Mouse (Mus musculus): ENCODE results near the gene Bcan. TPM values are rescaled to one million over a fixed set of nuclear protein-coding genes. Genes with fewer than 3 reads are reported as not detected.
A peak's percentile ranks its signal among the peaks of the same experiment; 100 is the strongest.

The Bcan gene
- polyA plus RNA-seq, 1 experiment from 2014 or later, result 0.53 TPM

- peaks cover 41% of the 10 kb centered on the region for H3K4me1 ChIP-seq
- H3K4me2 ChIP-seq, result no peak overlapping the region
- 78% methylated on average over 6 of the region's 6 CpGs for WGBS
- H3K9ac ChIP-seq, result no peak overlapping the region
- no peak overlapping the region for H3K27ac ChIP-seq
- H3K36me3 ChIP-seq, result no peaks in the 10 kb centered on the region
- H3K4me3 ChIP-seq, result no peak overlapping the region
- H3K27me3 ChIP-seq, result no peaks in the 10 kb centered on the region
- ATAC-seq (ENCODE audit: insufficient number of reproducible peaks, insufficient read depth, low FRiP score, low TSS enrichment, low read depth), result no peak
- H3K9me3 ChIP-seq, result no peaks in the 10 kb centered on the region
These were observed 18.7 kb downstream of the Bcan start for GRCm38 (mm10) chr3:87981214-87981760.

DNA sequence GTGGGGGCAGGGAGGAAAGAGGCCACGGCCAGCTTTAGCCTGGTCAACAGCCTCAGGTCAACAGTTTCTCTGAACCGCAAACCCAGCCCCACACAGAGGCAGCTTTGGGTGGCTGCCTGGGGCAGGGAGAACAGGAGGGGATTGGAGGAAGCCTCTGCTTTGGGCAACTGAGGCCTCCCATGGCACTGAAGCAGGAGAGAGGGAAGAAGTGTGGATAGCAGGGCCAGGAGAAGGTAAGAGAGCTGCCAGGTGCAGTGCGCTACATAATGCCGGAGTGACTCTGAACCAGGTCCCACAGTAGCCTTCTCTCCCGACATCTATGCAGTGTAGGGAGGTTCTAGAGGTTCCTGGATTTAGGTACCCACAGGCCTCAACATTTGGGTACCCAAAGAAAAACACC, 19.3 kb downstream of the Bcan start:
- no peaks in the 10 kb centered on the region for H3K36me3 ChIP-seq
- no peak overlapping the region for H3K4me2 ChIP-seq
- no peaks in the 10 kb centered on the region for H3K9me3 ChIP-seq
- WGBS, result 56% methylated on average over 5 of the region's 5 CpGs
- no peaks in the 10 kb centered on the region for H3K27me3 ChIP-seq
- no peak overlapping the region for H3K27ac ChIP-seq
- ATAC-seq (ENCODE audit: insufficient number of reproducible peaks, insufficient read depth, low FRiP score, low TSS enrichment, low read depth), result no peak
- no peak overlapping the region for H3K4me3 ChIP-seq
- H3K9ac ChIP-seq, result no peak overlapping the region
- peaks cover 35% of the 10 kb centered on the region for H3K4me1 ChIP-seq

DNA sequence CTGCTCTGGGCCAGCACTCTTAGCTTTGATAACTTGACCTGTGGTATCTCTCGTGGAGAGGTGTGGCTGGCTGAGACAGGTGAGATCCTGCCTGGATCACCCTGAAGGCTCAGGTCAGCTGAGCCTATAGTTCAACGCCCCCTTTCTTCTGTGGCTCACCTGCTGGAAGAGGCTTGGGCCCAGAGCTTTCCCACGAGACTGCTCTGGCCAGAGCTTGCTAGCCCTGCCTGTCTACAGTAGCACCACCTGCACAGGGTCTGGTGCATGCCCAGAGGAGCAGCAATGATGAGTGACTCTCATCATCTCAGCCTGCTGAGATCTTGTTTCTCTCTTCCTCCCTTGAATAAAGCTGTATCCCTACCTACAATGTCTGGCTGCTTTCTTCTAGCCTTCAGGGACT, 19.9 kb downstream of the Bcan start:
- no peaks in the 10 kb centered on the region for H3K9me3 ChIP-seq
- 48% methylated on average over 3 of the region's 3 CpGs for WGBS
- no peak overlapping the region for H3K9ac ChIP-seq
- no peak overlapping the region for H3K4me3 ChIP-seq
- no peak overlapping the region for H3K27ac ChIP-seq
- no peaks in the 10 kb centered on the region for H3K27me3 ChIP-seq
- H3K4me1 ChIP-seq, result peaks cover 29% of the 10 kb centered on the region
- H3K4me2 ChIP-seq, result no peak overlapping the region
- no peaks in the 10 kb centered on the region for H3K36me3 ChIP-seq
- ATAC-seq (ENCODE audit: insufficient number of reproducible peaks, insufficient read depth, low FRiP score, low TSS enrichment, low read depth), result no peak

DNA sequence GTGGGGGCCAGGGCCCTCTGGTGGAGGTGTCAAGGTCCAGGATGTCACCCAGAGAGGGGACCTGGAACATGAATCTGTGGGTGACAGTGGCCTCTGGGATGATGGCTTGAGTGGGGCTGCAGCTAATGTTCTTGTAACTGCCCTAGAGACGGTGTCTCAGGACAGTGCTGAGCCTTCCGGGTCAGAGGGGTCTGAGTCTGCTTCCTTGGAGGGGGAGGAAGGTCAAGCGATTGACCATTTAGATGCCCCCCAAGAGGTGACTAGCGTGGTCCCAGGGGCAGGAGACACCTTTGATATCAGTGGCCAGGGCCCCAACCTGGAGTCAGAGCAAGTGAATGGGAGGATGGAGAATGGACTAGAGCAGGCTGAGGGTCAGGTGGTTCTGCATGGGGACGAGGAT, 20.5 kb downstream of the Bcan start:
- H3K27me3 ChIP-seq, result no peaks in the 10 kb centered on the region
- no peaks in the 10 kb centered on the region for H3K36me3 ChIP-seq
- no peak for ATAC-seq (ENCODE audit: insufficient number of reproducible peaks, insufficient read depth, low FRiP score, low TSS enrichment, low read depth)
- H3K4me1 ChIP-seq, result peaks cover 29% of the 10 kb centered on the region
- H3K4me3 ChIP-seq, result no peak overlapping the region
- H3K9ac ChIP-seq, result no peak overlapping the region
- no peak overlapping the region for H3K4me2 ChIP-seq
- no peaks in the 10 kb centered on the region for H3K9me3 ChIP-seq
- 70% methylated on average over 5 of the region's 5 CpGs for WGBS
- no peak overlapping the region for H3K27ac ChIP-seq

DNA sequence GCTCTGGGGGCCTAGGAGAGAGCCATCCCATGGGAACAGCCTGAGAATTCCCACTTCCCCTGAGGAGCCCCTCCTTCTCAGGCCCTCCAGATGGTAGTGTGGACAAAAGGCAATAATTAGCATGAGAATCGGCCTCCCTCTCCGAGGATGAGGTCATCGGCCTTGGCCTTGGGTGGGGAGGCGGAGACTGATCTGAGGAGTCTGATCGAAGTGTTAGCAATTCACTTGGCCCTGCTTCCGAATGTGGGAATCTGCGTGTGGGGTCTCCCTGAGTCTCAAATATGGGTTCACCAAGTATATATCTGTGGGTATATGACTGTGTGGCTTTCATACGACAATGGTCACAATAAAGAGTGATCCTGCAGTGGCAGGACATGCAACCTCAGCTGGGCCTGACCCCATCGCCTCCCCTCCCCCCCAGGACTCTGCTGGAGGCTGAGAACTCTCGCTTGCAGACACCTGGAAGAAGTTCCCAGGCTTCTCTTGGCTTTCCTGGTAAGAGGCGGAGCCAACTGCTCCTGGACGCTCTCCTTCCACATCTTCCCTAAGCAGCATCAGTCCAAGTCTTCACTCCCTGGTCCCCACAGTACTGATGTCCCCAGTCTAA, 25.5 kb downstream of the Bcan start:
- peaks cover 36% of the 10 kb centered on the region for H3K27me3 ChIP-seq
- no peaks in the 10 kb centered on the region for H3K36me3 ChIP-seq
- H3K9me3 ChIP-seq, result no peaks in the 10 kb centered on the region
- H3K4me2 ChIP-seq, result peak overlapping the region; percentile 96; the same call in 1 of the 2 replicates
- no peak for ATAC-seq (ENCODE audit: insufficient number of reproducible peaks, insufficient read depth, low FRiP score, low TSS enrichment, low read depth)
- peak overlapping the region; percentile 45; the same call in 1 of the 2 replicates for H3K9ac ChIP-seq
- WGBS, result 26% methylated on average over 12 of the region's 12 CpGs
- H3K27ac ChIP-seq, result no peak overlapping the region
- peaks cover 46% of the 10 kb centered on the region for H3K4me1 ChIP-seq
- H3K4me3 ChIP-seq, result no peak overlapping the region

DNA sequence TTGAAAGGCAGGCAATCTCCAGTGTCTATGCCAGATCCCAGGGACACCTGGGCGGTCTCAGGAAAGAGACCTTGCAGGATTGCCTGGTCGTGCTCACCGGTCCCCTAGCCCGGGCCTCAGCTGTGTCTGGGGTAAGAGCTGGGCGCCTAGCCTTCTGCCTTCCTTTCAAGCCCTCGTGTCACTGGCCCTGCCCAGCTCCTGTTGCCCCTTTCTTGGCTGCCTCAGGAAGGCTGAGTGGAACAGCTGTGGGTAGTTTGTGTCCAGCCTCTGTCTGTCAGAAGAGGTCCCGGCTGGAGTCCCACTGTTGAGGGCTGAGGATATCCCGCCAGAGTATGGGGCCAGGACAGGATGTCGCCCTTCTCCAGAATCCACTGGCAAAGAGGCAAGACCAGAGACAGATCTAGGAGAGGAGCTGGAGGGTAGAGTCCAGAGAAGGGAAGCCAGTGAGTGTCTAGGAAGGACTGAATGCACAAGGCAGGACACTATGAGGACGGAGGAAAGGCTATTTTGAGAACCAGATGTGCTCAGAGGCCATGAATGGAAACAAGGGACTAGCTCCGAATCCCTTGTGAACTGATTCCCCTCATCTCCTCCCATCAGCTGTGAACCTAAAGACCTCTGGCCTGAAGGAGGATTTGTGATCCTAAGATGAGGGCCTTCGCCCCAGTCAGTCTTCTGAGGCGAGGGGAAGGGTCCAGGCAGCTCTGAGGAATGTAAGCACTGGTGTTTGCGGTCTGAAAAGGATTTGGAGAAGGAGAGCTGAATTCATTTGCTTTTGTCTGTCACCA, 26.2 kb downstream of the Bcan start:
- WGBS, result 33% methylated on average over 14 of the region's 14 CpGs
- Histone ChIP-seq H3K27ac (0 out of 2 replicates have a peak overlapping the region, but pooled peaks have one; percentile 18), H3K9me3 (no peaks in the 10 kb centered on the region)

GRCm38 (mm10) chr3:87972776-87973175, 27.3 kb downstream of the Bcan start:
- Histone ChIP-seq H3K36me3 (no peaks in the 10 kb centered on the region), H3K27ac (no peak overlapping the region), H3K9me3 (no peaks in the 10 kb centered on the region), H3K4me1 (peaks cover 46% of the 10 kb centered on the region), H3K27me3 (peaks cover 36% of the 10 kb centered on the region), H3K4me2 (peak overlapping the region; percentile 96), H3K4me3 (peak overlapping the region; percentile 51), H3K9ac (peak overlapping the region; percentile 73)
- WGBS, result 20% methylated on average over 5 of the region's 5 CpGs
- no peak for ATAC-seq (ENCODE audit: insufficient number of reproducible peaks, insufficient read depth, low FRiP score, low TSS enrichment, low read depth)

More for the DNA sequence above, 26.2 kb downstream of the Bcan start:
- peaks cover 46% of the 10 kb centered on the region for H3K4me1 ChIP-seq
- no peaks in the 10 kb centered on the region for H3K36me3 ChIP-seq
- peaks cover 36% of the 10 kb centered on the region for H3K27me3 ChIP-seq
- peak overlapping the region; percentile 45; the same call in 1 of the 2 replicates for H3K9ac ChIP-seq
- peak overlapping the region; percentile 96 for H3K4me2 ChIP-seq
- H3K4me3 ChIP-seq, result peak overlapping the region; percentile 51; the same call in 1 of the 2 replicates
- no peak for ATAC-seq (ENCODE audit: insufficient number of reproducible peaks, insufficient read depth, low FRiP score, low TSS enrichment, low read depth)

DNA sequence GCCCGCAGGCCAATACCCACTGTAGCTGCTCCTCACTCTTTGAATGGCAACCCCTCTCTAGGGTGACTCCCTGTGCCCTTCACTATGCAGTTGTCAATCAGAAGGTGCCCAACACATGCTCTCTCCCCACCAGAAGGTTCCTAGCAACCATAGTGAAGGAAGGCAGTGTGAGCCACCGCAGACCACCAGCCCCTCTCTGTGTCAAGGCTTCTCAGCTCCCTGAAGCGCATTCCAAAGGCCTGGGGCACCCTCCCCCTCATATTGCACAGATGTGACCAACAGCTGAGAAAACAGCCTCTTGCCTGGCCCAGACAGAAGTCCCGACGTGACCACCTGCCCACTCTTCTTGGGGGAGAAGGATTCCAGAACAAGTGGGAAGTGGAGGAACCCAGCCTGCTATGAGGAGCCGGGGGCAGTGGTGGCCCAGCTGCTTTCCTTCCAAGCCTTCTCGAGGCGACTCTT, 27.8 kb downstream of the Bcan start:
- peak overlapping the region; percentile 96 for H3K4me2 ChIP-seq
- H3K36me3 ChIP-seq, result no peaks in the 10 kb centered on the region
- no peak overlapping the region for H3K27ac ChIP-seq
- H3K27me3 ChIP-seq, result peaks cover 36% of the 10 kb centered on the region
- H3K4me3 ChIP-seq, result peak overlapping the region; percentile 51
- no peak for ATAC-seq (ENCODE audit: insufficient number of reproducible peaks, insufficient read depth, low FRiP score, low TSS enrichment, low read depth)
- 10% methylated on average over 8 of the region's 8 CpGs for WGBS
- H3K9me3 ChIP-seq, result no peaks in the 10 kb centered on the region
- H3K9ac ChIP-seq, result peak overlapping the region; percentile 73
- H3K4me1 ChIP-seq, result peaks cover 46% of the 10 kb centered on the region

DNA sequence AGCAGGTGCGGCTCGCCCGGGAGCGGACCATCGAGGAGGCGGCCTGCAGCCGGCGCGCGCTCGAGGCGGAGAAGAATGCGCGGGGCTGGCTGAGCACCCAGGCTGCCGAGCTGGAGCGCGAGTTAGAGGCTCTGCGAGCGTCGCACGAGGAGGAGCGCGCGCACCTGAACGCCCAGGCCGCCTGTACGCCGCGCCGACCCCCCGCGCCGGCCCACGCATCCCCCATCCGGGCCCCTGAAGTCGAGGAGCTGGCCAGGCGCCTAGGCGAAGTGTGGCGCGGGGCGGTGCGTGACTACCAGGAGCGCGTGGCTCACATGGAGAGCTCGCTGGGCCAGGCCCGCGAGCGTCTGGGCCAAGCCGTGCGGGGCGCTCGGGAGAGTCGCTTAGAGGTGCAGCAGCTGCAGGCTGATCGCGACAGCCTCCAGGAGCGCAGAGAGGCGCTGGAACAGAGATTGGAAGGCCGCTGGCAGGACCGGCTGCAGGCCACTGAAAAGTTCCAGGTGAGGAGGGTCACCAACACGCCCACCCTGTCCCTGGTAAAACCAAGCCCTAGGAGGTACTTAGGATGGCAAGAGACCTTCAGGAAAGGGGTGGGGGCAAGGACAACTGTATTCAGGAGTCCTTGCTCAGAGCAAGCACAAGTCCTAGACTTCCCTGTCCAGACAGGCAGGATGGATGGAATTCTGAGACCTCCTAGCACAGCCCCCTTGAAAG, 28.4 kb downstream of the Bcan start:
- 0 out of 2 replicates have a peak overlapping the region, but pooled peaks have one; percentile 22 for H3K27ac ChIP-seq
- under 1% methylated on average over 49 of the region's 60 CpGs for WGBS
- peak overlapping the region; percentile 73 for H3K9ac ChIP-seq
- H3K4me2 ChIP-seq, result peak overlapping the region; percentile 96
- no peaks in the 10 kb centered on the region for H3K9me3 ChIP-seq
- H3K4me3 ChIP-seq, result peak overlapping the region; percentile 51
- no peak; the same call in 1 of the 2 replicates for ATAC-seq (ENCODE audit: insufficient number of reproducible peaks, insufficient read depth, low FRiP score, low TSS enrichment, low read depth)
- H3K27me3 ChIP-seq, result peaks cover 36% of the 10 kb centered on the region
- H3K36me3 ChIP-seq, result no peaks in the 10 kb centered on the region
- peaks cover 46% of the 10 kb centered on the region for H3K4me1 ChIP-seq

DNA sequence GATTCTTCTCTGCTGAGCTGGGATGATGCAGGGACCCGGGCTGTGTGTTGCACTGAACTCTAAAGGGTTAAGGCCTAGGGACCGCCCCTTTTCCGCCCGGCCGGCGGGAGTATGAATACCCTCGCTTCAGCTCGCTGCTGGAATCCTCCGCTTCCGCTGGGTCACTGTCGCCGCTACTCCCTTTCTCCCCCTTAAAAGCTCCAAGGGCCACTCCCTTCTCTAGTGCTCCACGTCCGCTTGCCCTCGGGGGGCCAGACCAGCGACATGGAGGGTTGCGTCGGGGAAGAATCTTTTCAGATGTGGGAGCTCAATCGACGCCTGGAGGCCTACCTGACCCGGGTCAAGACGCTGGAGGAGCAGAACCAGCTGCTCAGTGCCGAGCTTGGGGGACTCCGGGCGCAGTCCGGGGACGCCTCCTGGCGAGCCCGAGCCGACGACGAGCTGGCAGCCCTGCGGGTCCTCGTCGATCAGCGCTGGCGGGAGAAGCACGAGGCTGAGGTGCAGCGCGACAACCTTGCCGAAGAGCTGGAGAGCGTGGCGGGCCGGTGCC, 29.0 kb downstream of the Bcan start, which contains the start of gene Nes:
TSS of gene Nes (plus strand) at position 140 of the 550 bp plus-strand sequence.
- Histone ChIP-seq H3K4me1 (peaks cover 46% of the 10 kb centered on the region), H3K9me3 (no peaks in the 10 kb centered on the region), H3K9ac (peak within 1 kb of the TSS; percentile 73), H3K36me3 (no peaks in the 10 kb centered on the region), H3K27me3 (peaks cover 36% of the 10 kb centered on the region), H3K27ac (peak within 1 kb of the TSS; percentile 22; the same call in 1 of the 2 replicates), H3K4me3 (peak within 1 kb of the TSS; percentile 51), H3K4me2 (peak within 1 kb of the TSS; percentile 96)
- peak; percentile 30; the same call in 1 of the 2 replicates for ATAC-seq (ENCODE audit: insufficient number of reproducible peaks, insufficient read depth, low FRiP score, low TSS enrichment, low read depth)
- under 1% methylated on average over 44 of the region's 44 CpGs for WGBS

Data from embryonic facial prominence, embryonic 13.5 days (tissue).